ENCODE assay signal across 10 mouse cellular contexts in genomic region chr12:86819163-86819562, GRCm38 (mm10).
DNase-seq lines count a peak whose midpoint lies in the region; ATAC-seq and TF ChIP-seq lines count a peak whose summit lies in the region.
"Had no signal": no experiment of that assay in that cellular context is flagged by ENCODE, and none has a peak within 500 bp of the region (broad histone marks: within the 10 kb centered on the region; RNA-seq: fewer than 3 reads in every experiment).

No protein-coding gene starts in this region.

- DNase-seq in heart, adult 9 months (ENCODE audit: low spot score in 2 of 2): no peak
- peak; percentile 60 to 67 for DNase-seq in B cell, adult 2 months
- peak; percentile 23 for DNase-seq in MEL (ENCODE audit: low read depth, low spot score)
- peak; percentile 77 for DNase-seq in lung, postnatal 25 days (ENCODE audit: low spot score)
- DNase-seq in frontal cortex, postnatal 10 days (ENCODE audit: low spot score in 2 of 2): no peak
- DNase-seq in forebrain, embryonic 11.5 days (ENCODE audit: low spot score): no peak
- no peak for DNase-seq in urinary bladder, postnatal 36 days (ENCODE audit: low spot score in 2 of 2)
- DNase-seq: thymus, postnatal 4 days had no signal

- no peak for TF ChIP-seq CTCF in MEL (IDR thresholded peaks at IDR 0.05 in 2 of 3, conservative IDR thresholded peaks at IDR 0.05 in 1 of 3; ENCODE audit: control insufficient read depth in 1 of 3, insufficient read depth in 1 of 3, low read depth in 2 of 3, low read length in 3 of 3, poor library complexity in 1 of 3, severe bottlenecking in 1 of 3)

- TF ChIP-seq POLR2A in MEL (IDR thresholded peaks at IDR 0.05; ENCODE audit: control insufficient read depth in 1 of 2, insufficient read depth in 1 of 2, low read depth in 1 of 2, low read length in 2 of 2, poor library complexity in 1 of 2): no peak

- peak overlapping the region; percentile 98 for H3K27ac ChIP-seq in heart, embryonic 16.5 days (ENCODE audit: low read length)
- H3K27ac ChIP-seq in MEL (ENCODE audit: control insufficient read depth, low read depth, low read length): no peak overlapping the region
- no peak overlapping the region for H3K27ac ChIP-seq in forebrain, embryonic 11.5 days (ENCODE audit: low read depth, low read length)
- H3K27ac ChIP-seq: liver, embryonic 15.5 days had no signal

- H3K79me2 ChIP-seq in MEL (ENCODE audit: control insufficient read depth, insufficient read depth, low read length, poor library complexity): no peaks in the 10 kb centered on the region

- H3K4me1 ChIP-seq in heart, embryonic 16.5 days (ENCODE audit: control insufficient read depth, insufficient read depth, low read length): peaks cover 43% of the 10 kb centered on the region
- H3K4me1 ChIP-seq in MEL (ENCODE audit: control insufficient read depth in 1 of 2, insufficient read depth in 2 of 2, low read length in 2 of 2): peaks cover 2 to 22% of the 10 kb centered on the region in 2 experiments; a peak in 2 of 4 replicates
- peaks cover 44% of the 10 kb centered on the region for H3K4me1 ChIP-seq in forebrain, embryonic 11.5 days (replicated peaks; ENCODE audit: control insufficient read depth, insufficient read depth, low read length)

- no peaks in the 10 kb centered on the region for H3K27me3 ChIP-seq in heart, embryonic 16.5 days (ENCODE audit: control insufficient read depth, insufficient read depth, low read length)
- no peaks in the 10 kb centered on the region for H3K27me3 ChIP-seq in MEL (ENCODE audit: control insufficient read depth in 1 of 2, insufficient read depth in 2 of 2, low read length in 2 of 2)
- no peaks in the 10 kb centered on the region for H3K27me3 ChIP-seq in forebrain, embryonic 11.5 days (ENCODE audit: control insufficient read depth, insufficient read depth, low read length)
- H3K27me3 ChIP-seq: liver, embryonic 15.5 days had no signal

- no peak overlapping the region for H3K4me3 ChIP-seq in heart, embryonic 16.5 days (ENCODE audit: low read length)
- H3K4me3 ChIP-seq in MEL (ENCODE audit: control insufficient read depth in 1 of 2, insufficient read depth in 1 of 2, low read depth in 2 of 2, low read length in 2 of 2): no peak overlapping the region
- H3K4me3 ChIP-seq in forebrain, embryonic 11.5 days (ENCODE audit: low read depth, low read length): no peak overlapping the region
- H3K4me3 ChIP-seq: liver, embryonic 15.5 days had no signal

- no peaks in the 10 kb centered on the region for H3K9me3 ChIP-seq in heart, embryonic 16.5 days (replicated peaks; ENCODE audit: control insufficient read depth, low read length)
- no peaks in the 10 kb centered on the region for H3K9me3 ChIP-seq in MEL (replicated peaks; ENCODE audit: insufficient read depth, low read length)
- no peaks in the 10 kb centered on the region for H3K9me3 ChIP-seq in forebrain, embryonic 11.5 days (ENCODE audit: control insufficient read depth, low read length)
- H3K9me3 ChIP-seq: liver, embryonic 15.5 days had no signal

- H3K4me2 ChIP-seq in heart, embryonic 16.5 days (ENCODE audit: low read depth, low read length): no peak overlapping the region
- no peak overlapping the region for H3K4me2 ChIP-seq in forebrain, embryonic 11.5 days (ENCODE audit: low read depth, low read length, severe bottlenecking)
- H3K4me2 ChIP-seq: liver, embryonic 15.5 days had no signal

- no peaks in the 10 kb centered on the region for H3K36me3 ChIP-seq in heart, embryonic 16.5 days (ENCODE audit: control insufficient read depth, insufficient read depth)
- peaks cover 0 to 4% of the 10 kb centered on the region in 2 experiments; a peak in 1 of 4 replicates for H3K36me3 ChIP-seq in MEL (ENCODE audit: control insufficient read depth in 1 of 2, insufficient read depth in 2 of 2, low read length in 2 of 2)
- no peaks in the 10 kb centered on the region for H3K36me3 ChIP-seq in forebrain, embryonic 11.5 days (ENCODE audit: control insufficient read depth, insufficient read depth, low read length)
- H3K36me3 ChIP-seq: liver, embryonic 15.5 days had no signal

- no peak for ATAC-seq in heart, embryonic 16.5 days (replicated peaks; ENCODE audit: extremely low read depth, insufficient read depth, low FRiP score)
- ATAC-seq in forebrain, embryonic 11.5 days (replicated peaks; ENCODE audit: low FRiP score): no peak

- H3K9ac ChIP-seq in heart, embryonic 16.5 days (ENCODE audit: low read length): no peak overlapping the region
- H3K9ac ChIP-seq in MEL (ENCODE audit: control insufficient read depth, low read depth, low read length, poor library complexity, severe bottlenecking): no peak overlapping the region
- H3K9ac ChIP-seq in forebrain, embryonic 11.5 days (ENCODE audit: low read length): no peak overlapping the region
- H3K9ac ChIP-seq: liver, embryonic 15.5 days had no signal

- WGBS in heart, embryonic 16.5 days: 57% methylated on average over 5 of the region's 5 CpGs
- 92% methylated on average over 5 of the region's 5 CpGs for WGBS in forebrain, embryonic 11.5 days

- TF ChIP-seq EP300 in MEL (IDR thresholded peaks at IDR 0.05; ENCODE audit: low read depth in 1 of 2, low read length in 2 of 2): no peak

- TF ChIP-seq RAD21 in MEL (IDR thresholded peaks at IDR 0.05; ENCODE audit: low read depth, low read length): no peak

TF ChIP-seq in MEL, 35 proteins besides CTCF, POLR2A, EP300 and RAD21:
- TF ChIP-seq MXI1 (IDR thresholded peaks at IDR 0.05; ENCODE audit: low read depth, low read length) (no peak), ETS1 (IDR thresholded peaks at IDR 0.05; ENCODE audit: low read depth, low read length) (no peak), MYB (IDR thresholded peaks at IDR 0.05; ENCODE audit: low read depth, low read length) (no peak), TBP (IDR thresholded peaks at IDR 0.05; ENCODE audit: low read depth, low read length) (peak; percentile 38; the same call in 1 of the 2 replicates)

Comparison
In these comparisons a context has a peak if more than half of its experiments do, and no peak if none do; other contexts are left out.
1. DNase-seq: peak in B cell, adult 2 months (2 of 2), MEL (single experiment) and lung, postnatal 25 days (single experiment); none in heart, adult 9 months (0 of 2), frontal cortex, postnatal 10 days (0 of 2), forebrain, embryonic 11.5 days (single experiment) and urinary bladder, postnatal 36 days (0 of 2).